Mouse (Mus musculus) forebrain, embryonic 16.5 days (tissue): ENCODE data around the gene Pole. TPM values are rescaled to one million over a fixed set of nuclear protein-coding genes. Genes with fewer than 3 reads are reported as not detected.

Source experiments
- ATAC-seq: fragments of 200-750 bp; cut with Nextera tagmentation; 2 replicates; pipeline ENCODE4 v1.8.0; 2017; ENCODE audit warnings: mild to moderate bottlenecking, moderate library complexity
- H3K27ac ChIP-seq: fragments of 300-500 bp; sonication (generic); 2 replicates; pipeline ENCODE4 v1.5.1; 2014; ENCODE audit warnings: low read length, control low read depth
- H3K27me3 ChIP-seq: fragments of 300-500 bp; sonication (generic); replicated peaks from 2 replicates; pipeline ENCODE4 v1.6.1; 2014; ENCODE audit warnings: low read length; ENCODE audit not compliant: control insufficient read depth, insufficient read depth
- H3K36me3 ChIP-seq: fragments of 300-500 bp; sonication (generic); 2 replicates; pipeline ENCODE4 v1.6.1; 2014; ENCODE audit not compliant: control insufficient read depth, insufficient read depth
- H3K4me1 ChIP-seq: fragments of 300-500 bp; sonication (generic); replicated peaks from 2 replicates; pipeline ENCODE4 v1.6.1; 2014; ENCODE audit warnings: low read length; ENCODE audit not compliant: control insufficient read depth, insufficient read depth
- H3K4me2 ChIP-seq: fragments of 300-500 bp; sonication (generic); 2 replicates; pipeline ENCODE4 v1.6.1; 2014; ENCODE audit warnings: mild to moderate bottlenecking, low read length, control low read depth
- H3K4me3 ChIP-seq: fragments of 300-500 bp; sonication (generic); replicated peaks from 2 replicates; pipeline ENCODE4 v1.5.1; 2014; ENCODE audit warnings: mild to moderate bottlenecking, low read length, control low read depth
- H3K9ac ChIP-seq: fragments of 300-500 bp; sonication (generic); replicated peaks from 2 replicates; pipeline ENCODE4 v1.6.1; 2014; ENCODE audit warnings: low read depth, low read length, control low read depth
- H3K9me3 ChIP-seq: fragments of 300-500 bp; sonication (generic); 2 replicates; pipeline ENCODE4 v1.6.1; 2016; ENCODE audit warnings: low read length; ENCODE audit not compliant: control insufficient read depth
- WGBS: fragments of 180-500 bp; shearing (Covaris S2); extraction: QIAGEN DNeasy Blood & Tissue Kit; methylation state at CpG from one replicate; pipeline ENCODE4 v1.1.7; 2014; 5-methylcytosine and 5-hydroxymethylcytosine counted together
- polyA plus RNA-seq: library from polyadenylated mRNA; unstranded; fragments of >200 nt; fragmentation: Nextera tagmentation; extraction: Ambion mirVana; gene quantifications from 2 replicates; pipeline ENCODE4 v1.2.1, GENCODE M21; 2015

Pole gene
- polyA plus RNA-seq, 1 experiment from 2014 or later, result 12.4 TPM

- WGBS, result 88% methylated on average over 6 of the region's 6 CpGs
- Histone ChIP-seq H3K4me1 (peaks cover 16% of the 10 kb centered on the region), H3K27me3 (no peaks in the 10 kb centered on the region), H3K4me2 (no peak overlapping the region), H3K36me3 (peaks cover 2% of the 10 kb centered on the region; the same call in 1 of the 2 replicates), H3K9me3 (no peaks in the 10 kb centered on the region), H3K4me3 (no peak overlapping the region), H3K9ac (no peak overlapping the region), H3K27ac (no peak overlapping the region)
- no peak for ATAC-seq
Observed at GRCm38 (mm10) chr5:110361465-110361864, 75.4 kb downstream of the Pole start.

- H3K4me2 ChIP-seq, result peak overlapping the region; percentile 62
- H3K9me3 ChIP-seq, result no peaks in the 10 kb centered on the region
- peak; percentile 59; the same call in 1 of the 2 replicates for ATAC-seq
- peak overlapping the region; percentile 44 for H3K9ac ChIP-seq
- WGBS, result 3% methylated on average over 25 of the region's 28 CpGs
- H3K4me3 ChIP-seq, result peak overlapping the region; percentile 40
- H3K27me3 ChIP-seq, result no peaks in the 10 kb centered on the region
- H3K4me1 ChIP-seq, result peaks cover 13% of the 10 kb centered on the region
- H3K27ac ChIP-seq, result no peak overlapping the region
- peaks cover 5% of the 10 kb centered on the region; the same call in 1 of the 2 replicates for H3K36me3 ChIP-seq
Observed at GRCm38 (mm10) chr5:110362813-110363178, 76.7 kb downstream of the Pole start.

- Histone ChIP-seq H3K4me3 (peak overlapping the region; percentile 40), H3K4me2 (peak overlapping the region; percentile 62), H3K36me3 (peaks cover 8% of the 10 kb centered on the region; the same call in 1 of the 2 replicates), H3K9me3 (no peaks in the 10 kb centered on the region), H3K4me1 (peaks cover 12% of the 10 kb centered on the region), H3K27me3 (no peaks in the 10 kb centered on the region), H3K27ac (no peak overlapping the region), H3K9ac (peak overlapping the region; percentile 44)
- WGBS, result 5% methylated on average over 71 of the region's 72 CpGs
- peak; percentile 89 for ATAC-seq
Observed at GRCm38 (mm10) chr5:110363179-110363821, 77.2 kb downstream of the Pole start.

GRCm38 (mm10) chr5:110363822-110364545 lies 77.9 kb downstream of the Pole start:
- Histone ChIP-seq H3K9me3 (no peaks in the 10 kb centered on the region), H3K4me2 (peak overlapping the region; percentile 62), H3K4me1 (peaks cover 12% of the 10 kb centered on the region), H3K27ac (no peak overlapping the region), H3K36me3 (peaks cover 8% of the 10 kb centered on the region; the same call in 1 of the 2 replicates), H3K4me3 (peak overlapping the region; percentile 40; the same call in 1 of the 2 replicates), H3K27me3 (no peaks in the 10 kb centered on the region), H3K9ac (no peak overlapping the region; the same call in 1 of the 2 replicates)
- ATAC-seq, result 0 out of 2 replicates have a peak, but pooled peaks have one; percentile 19
- 46% methylated on average over 11 of the region's 11 CpGs for WGBS

DNA sequence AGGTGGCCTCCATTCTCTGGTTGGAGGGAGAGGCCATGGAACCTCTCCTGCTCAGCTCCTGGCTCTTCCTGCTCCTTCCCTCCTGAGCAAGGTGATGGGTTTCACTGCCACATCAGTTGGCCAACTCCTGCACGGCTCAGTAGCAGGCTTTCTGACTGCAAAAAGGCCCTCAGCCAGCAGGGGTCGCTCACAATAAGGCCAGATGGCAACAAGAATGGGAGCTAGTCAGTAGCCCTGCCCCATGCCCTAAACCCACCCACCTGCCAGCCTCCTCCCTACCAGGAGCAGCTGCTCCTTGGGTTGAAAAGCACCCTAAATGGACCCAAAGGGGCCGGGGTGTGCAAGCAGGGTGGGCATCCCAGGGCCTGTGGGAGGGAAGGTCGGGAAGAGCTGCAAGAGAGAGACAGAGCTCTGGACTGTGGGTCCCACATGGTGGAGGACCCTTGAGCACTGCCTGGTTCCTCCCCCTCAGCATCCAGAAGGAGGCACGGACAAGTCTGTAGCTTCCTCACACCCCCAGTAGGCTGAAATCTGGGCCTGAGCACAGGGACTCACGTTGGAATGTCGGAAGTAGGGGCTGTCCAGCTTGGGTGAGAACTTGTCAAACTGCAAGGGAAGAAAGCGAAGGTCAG lies 90.8 kb downstream of the Pole start:
- 46% methylated on average over 8 of the region's 8 CpGs for WGBS
- ATAC-seq, result peak; percentile 65

DNA sequence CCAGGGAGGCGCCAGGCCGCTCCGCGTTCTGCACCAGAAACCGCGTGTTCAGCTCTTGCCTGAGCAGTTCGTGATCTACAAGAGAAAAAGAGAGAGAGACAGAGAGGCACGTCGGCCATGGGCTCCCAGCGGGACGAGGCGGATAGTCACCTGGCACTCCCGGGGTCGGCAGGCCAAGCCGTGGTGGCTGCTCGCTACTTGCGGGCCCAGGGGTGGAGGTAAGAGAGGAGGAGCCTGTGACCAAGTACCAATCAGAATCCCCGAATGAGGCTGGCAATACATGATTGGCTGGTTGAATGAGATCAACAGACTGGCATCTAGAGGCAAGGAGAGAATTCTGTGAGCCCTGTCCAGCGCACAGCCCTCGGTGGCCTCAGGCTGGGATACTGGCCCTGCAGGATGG lies 92.1 kb downstream of the Pole start:
- Histone ChIP-seq H3K4me1 (peaks cover 4% of the 10 kb centered on the region; the same call in 1 of the 2 replicates), H3K27ac (no peak overlapping the region), H3K27me3 (no peaks in the 10 kb centered on the region), H3K36me3 (peaks cover 46% of the 10 kb centered on the region), H3K4me2 (no peak overlapping the region), H3K4me3 (no peak overlapping the region), H3K9me3 (no peaks in the 10 kb centered on the region), H3K9ac (no peak overlapping the region)
- no peak for ATAC-seq
- WGBS, result 36% methylated on average over 20 of the region's 20 CpGs

More for the DNA sequence above, 90.8 kb downstream of the Pole start:
- Histone ChIP-seq H3K9ac (no peak overlapping the region), H3K4me2 (no peak overlapping the region), H3K36me3 (peaks cover 48% of the 10 kb centered on the region), H3K4me3 (no peak overlapping the region), H3K9me3 (no peaks in the 10 kb centered on the region), H3K4me1 (peaks cover 4% of the 10 kb centered on the region; the same call in 1 of the 2 replicates), H3K27me3 (no peaks in the 10 kb centered on the region), H3K27ac (no peak overlapping the region)

DNA sequence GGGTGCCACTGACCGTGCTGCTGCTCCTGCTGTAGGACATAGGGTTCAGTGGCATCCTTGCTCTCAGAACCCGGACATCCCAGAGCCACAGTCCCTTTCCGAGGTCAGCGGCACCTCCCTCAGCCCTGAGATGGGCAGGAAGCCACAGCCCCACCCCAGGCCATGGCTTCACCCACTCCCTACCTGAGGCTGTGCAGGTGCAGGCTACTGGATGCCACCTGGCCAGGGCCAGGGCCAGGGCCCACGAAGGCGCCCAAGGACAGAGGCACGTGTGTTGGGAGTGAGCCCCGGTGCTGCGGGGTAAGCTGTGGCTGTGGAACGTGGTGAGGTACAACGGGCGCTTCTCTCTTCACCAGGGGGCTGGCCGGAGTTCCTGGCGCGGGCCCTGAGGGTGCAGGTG lies 93.0 kb downstream of the Pole start:
- 91% methylated on average over 15 of the region's 15 CpGs for WGBS
- no peak overlapping the region for H3K27ac ChIP-seq
- H3K4me3 ChIP-seq, result no peak overlapping the region
- H3K36me3 ChIP-seq, result peaks cover 38% of the 10 kb centered on the region
- no peak overlapping the region for H3K4me2 ChIP-seq
- no peak for ATAC-seq
- H3K9me3 ChIP-seq, result no peaks in the 10 kb centered on the region
- no peaks in the 10 kb centered on the region for H3K27me3 ChIP-seq
- peaks cover 7% of the 10 kb centered on the region for H3K4me1 ChIP-seq
- H3K9ac ChIP-seq, result no peak overlapping the region

DNA sequence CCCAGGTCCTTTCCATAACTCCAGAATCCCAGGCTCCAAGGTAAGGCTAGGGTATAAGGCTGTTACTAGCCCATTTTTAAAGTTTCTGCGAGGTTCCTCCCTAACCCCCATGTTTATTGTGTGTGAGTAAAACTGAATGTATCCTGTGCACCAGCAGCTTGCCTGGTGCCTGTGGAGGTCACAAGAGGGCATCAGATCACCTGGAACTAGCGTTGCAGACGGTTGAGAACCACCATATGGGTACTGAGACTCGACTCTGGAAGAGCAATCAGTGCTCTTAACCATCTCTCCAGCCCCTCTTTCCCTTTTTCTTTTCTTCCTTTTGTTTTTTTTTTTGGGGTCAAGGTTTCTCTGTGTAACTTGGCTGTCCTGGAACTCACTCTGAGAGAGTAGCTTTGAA lies 93.7 kb downstream of the Pole start:
- Histone ChIP-seq H3K4me3 (no peak overlapping the region), H3K4me2 (no peak overlapping the region), H3K27ac (no peak overlapping the region), H3K4me1 (peaks cover 15% of the 10 kb centered on the region), H3K36me3 (peaks cover 36% of the 10 kb centered on the region), H3K9ac (no peak overlapping the region), H3K9me3 (no peaks in the 10 kb centered on the region), H3K27me3 (no peaks in the 10 kb centered on the region)
- ATAC-seq, result no peak
- 92% methylated on average over 4 of the region's 4 CpGs for WGBS

DNA sequence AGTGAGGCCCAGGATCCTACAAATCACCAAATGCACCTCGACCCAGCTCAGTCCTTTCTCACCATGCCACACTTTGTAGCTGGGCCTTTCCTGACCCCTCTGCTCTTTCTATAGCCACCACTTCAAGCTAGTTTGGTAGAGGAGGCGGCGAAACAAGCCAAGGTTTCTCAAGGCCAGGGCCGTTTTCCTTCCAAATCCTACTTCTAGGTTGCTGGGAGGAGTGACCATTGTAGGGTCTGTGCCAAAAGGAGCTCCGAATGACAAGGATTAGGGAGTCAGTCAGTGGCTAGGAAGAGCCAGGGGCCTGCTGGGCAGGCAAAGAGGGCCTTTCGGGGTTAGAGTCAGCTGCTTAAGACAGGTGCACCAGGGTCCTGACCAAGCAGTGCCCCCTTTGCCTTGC lies 98.4 kb downstream of the Pole start:
- peak overlapping the region; percentile 66 for H3K4me2 ChIP-seq
- 58% methylated on average over 6 of the region's 6 CpGs for WGBS
- no peak overlapping the region; the same call in 1 of the 2 replicates for H3K9ac ChIP-seq
- no peak overlapping the region; the same call in 1 of the 2 replicates for H3K4me3 ChIP-seq
- H3K9me3 ChIP-seq, result no peaks in the 10 kb centered on the region
- H3K36me3 ChIP-seq, result 0 out of 2 replicates have a peak, but pooled peaks cover 2% of the 10 kb centered on the region
- H3K4me1 ChIP-seq, result peaks cover 29% of the 10 kb centered on the region
- H3K27ac ChIP-seq, result no peak overlapping the region
- no peaks in the 10 kb centered on the region for H3K27me3 ChIP-seq
- ATAC-seq, result no peak
